Mouse (Mus musculus): ENCODE measurements around the gene Fam196b.

The Fam196b gene

GRCm38 (mm10) chr11:34314534-34315379 lies at the start of gene Fam196b:
TSS of gene Fam196b (plus strand) at chr11:34314822.
- peak; percentile 76 for DNase-seq (ENCODE audit: low spot score)

- peak; percentile 26 for DNase-seq (ENCODE audit: low spot score)
These were observed 42.6 kb upstream of the Fam196b start for GRCm38 (mm10) chr11:34272016-34272415.

- DNase-seq (ENCODE audit: low spot score) = peak; percentile 35
These were observed 38.7 kb upstream of the Fam196b start for GRCm38 (mm10) chr11:34275941-34276340.

GRCm38 (mm10) chr11:34276363-34277046 lies 38.1 kb upstream of the Fam196b start:
- DNase-seq (ENCODE audit: low spot score) = no peak

GRCm38 (mm10) chr11:34277047-34277445 lies 37.6 kb upstream of the Fam196b start:
- DNase-seq (ENCODE audit: low spot score) = no peak

GRCm38 (mm10) chr11:34284124-34284808 lies 30.4 kb upstream of the Fam196b start:
- DNase-seq (ENCODE audit: low spot score) = peak; percentile 26

- peak; percentile 65 for DNase-seq (ENCODE audit: low spot score)
These were observed 24.4 kb upstream of the Fam196b start for GRCm38 (mm10) chr11:34290265-34290664.

GRCm38 (mm10) chr11:34290708-34291107 lies 23.9 kb upstream of the Fam196b start:
- DNase-seq (ENCODE audit: low spot score) = no peak

GRCm38 (mm10) chr11:34291304-34291703 lies 23.3 kb upstream of the Fam196b start:
- no peak for DNase-seq (ENCODE audit: low spot score)

- DNase-seq (ENCODE audit: low spot score) = no peak
These were observed 16.8 kb upstream of the Fam196b start for GRCm38 (mm10) chr11:34297698-34298378.

GRCm38 (mm10) chr11:34299550-34299949 lies 15.1 kb upstream of the Fam196b start:
- DNase-seq (ENCODE audit: low spot score) = no peak

- DNase-seq (ENCODE audit: low spot score) = no peak
These were observed 14.6 kb upstream of the Fam196b start for GRCm38 (mm10) chr11:34300064-34300463.

GRCm38 (mm10) chr11:34306231-34306630 lies 8.4 kb upstream of the Fam196b start:
- no peak for DNase-seq (ENCODE audit: low spot score)

GRCm38 (mm10) chr11:34308731-34309130 lies 5.9 kb upstream of the Fam196b start:
- DNase-seq (ENCODE audit: low spot score) = no peak

- no peak for DNase-seq (ENCODE audit: low spot score)
These were observed 5.3 kb upstream of the Fam196b start for GRCm38 (mm10) chr11:34309360-34309759.

GRCm38 (mm10) chr11:34311717-34312116 lies 2.9 kb upstream of the Fam196b start:
- no peak for DNase-seq (ENCODE audit: low spot score)

GRCm38 (mm10) chr11:34312208-34312607 lies 2.4 kb upstream of the Fam196b start:
- no peak for DNase-seq (ENCODE audit: low spot score)

GRCm38 (mm10) chr11:34315383-34315782 lies 761 bp downstream of the Fam196b start:
- DNase-seq (ENCODE audit: low spot score) = peak; percentile 39

GRCm38 (mm10) chr11:34316176-34316575 lies 1.6 kb downstream of the Fam196b start:
- DNase-seq (ENCODE audit: low spot score) = peak; percentile 68

GRCm38 (mm10) chr11:34317001-34317400 lies 2.4 kb downstream of the Fam196b start:
- DNase-seq (ENCODE audit: low spot score) = no peak

- no peak for DNase-seq (ENCODE audit: low spot score)
These were observed 4.7 kb downstream of the Fam196b start for GRCm38 (mm10) chr11:34319282-34319681.

- DNase-seq (ENCODE audit: low spot score) = no peak
These were observed 9.0 kb downstream of the Fam196b start for GRCm38 (mm10) chr11:34323664-34324063.
